ENCODE assay signal across 8 mouse cellular contexts in the genomic region with DNA sequence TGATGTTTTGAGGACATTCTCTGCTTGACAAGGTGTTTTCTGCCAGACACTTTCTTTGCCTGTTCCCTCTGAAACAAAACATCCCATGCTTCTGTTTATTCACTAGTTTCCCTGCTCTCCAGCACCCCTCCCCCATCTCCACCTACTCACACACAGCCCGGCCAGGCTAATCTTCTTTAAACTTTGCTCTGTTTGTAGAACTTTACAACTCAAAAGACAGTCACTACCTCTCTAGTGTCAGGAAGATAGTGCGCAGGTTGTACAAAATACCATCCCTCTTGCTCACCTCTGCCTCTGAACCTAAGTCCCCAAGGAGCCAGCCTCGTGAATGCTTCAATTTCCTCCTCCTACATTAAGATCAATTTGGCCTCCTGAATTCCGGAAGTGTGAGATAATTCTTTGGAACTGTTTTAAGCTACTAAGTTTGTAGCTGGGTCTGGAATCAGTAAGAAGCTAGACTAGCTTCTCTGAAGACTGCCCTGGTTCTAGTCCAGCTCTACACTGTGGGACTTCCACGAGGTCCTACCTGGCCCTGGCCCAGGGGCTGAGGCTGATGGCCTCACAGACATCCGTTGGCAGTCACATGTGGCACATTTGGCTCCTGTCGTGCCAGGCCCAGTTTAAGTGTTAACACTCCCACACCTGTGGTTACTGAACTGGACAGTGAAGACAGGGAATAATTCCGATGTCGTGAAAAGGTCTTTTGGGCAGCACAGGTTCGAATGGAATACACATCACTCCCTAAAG. TPM values are rescaled to one million over a fixed set of nuclear protein-coding genes. Genes with fewer than 3 reads are reported as not detected.
DNase-seq lines count a peak whose midpoint lies in the region; ATAC-seq lines count a peak whose summit lies in the region.

No protein-coding gene starts in this region.

- peak; percentile 21 to 54 for DNase-seq in adrenal gland, adult (ENCODE audit: inconsistent age in 2 of 2, low spot score in 1 of 2)
- no peak for DNase-seq in adrenal gland, postnatal 4 days (ENCODE audit: low spot score in 2 of 2)
- DNase-seq in cerebellum, adult 11-12 months, result peak; percentile 78
- DNase-seq in heart, adult 9 months (ENCODE audit: low spot score in 2 of 2), result peak; percentile 61 to 72
- DNase-seq in kidney, postnatal 36 days, result peak; percentile 12 to 17
- DNase-seq in retina, embryonic 14.5 days (ENCODE audit: low spot score), result no peak
- no peak for DNase-seq in frontal cortex, postnatal 36 days (ENCODE audit: low spot score in 2 of 2)

- ATAC-seq in granulocyte monocyte progenitor cell, adult 5-6 weeks (replicated peaks; ENCODE audit: poor library complexity, severe bottlenecking), result no peak

RNA-seq across cellular contexts. Expression of gene Map4k4, which starts 31.7 kb away (rescaled TPM):
- 100 to 1,000 TPM; 200 to 208 TPM for total RNA-seq in adrenal gland, postnatal 4 days (2021)
- total RNA-seq in granulocyte monocyte progenitor cell, adult 5-6 weeks (2014; fragmentation: Nextera tagmentation), result 24.6 and 38.5 TPM in 2 replicates
- total RNA-seq in granulocyte monocyte progenitor cell, adult 5-6 weeks (2017), result 58.2 and 64.7 TPM in 2 replicates

Comparison
In these comparisons a context has a peak if more than half of its experiments do, and no peak if none do; other contexts are left out.
1. DNase-seq: peak in adrenal gland, adult (2 of 2), cerebellum, adult 11-12 months (single experiment), heart, adult 9 months (2 of 2) and kidney, postnatal 36 days (2 of 2); none in adrenal gland, postnatal 4 days (0 of 2), retina, embryonic 14.5 days (single experiment) and frontal cortex, postnatal 36 days (0 of 2).